Mouse (Mus musculus): ENCODE results near the gene C5ar1. TPM values are rescaled to one million over a fixed set of nuclear protein-coding genes. Genes with fewer than 3 reads are reported as not detected.

Gene C5ar1
- total RNA-seq (2023; ENCODE audit: inconsistent age): 0.21 to 0.61 TPM in 2 of 4 replicates, not detected in the others

GRCm38 (mm10) chr7:16259110-16259590 is at the start of gene C5ar1:
Gene C5ar1, minus strand, starts transcription at chr7:16259540.

GRCm38 (mm10) chr7:16308093-16308492 is 48.8 kb upstream of the C5ar1 start, which contains the start of gene Bbc3:
Gene Bbc3, plus strand, starts transcription at chr7:16308393.

GRCm38 (mm10) chr7:16286026-16286961 is 27.0 kb upstream of the C5ar1 start, which contains the start of gene Ccdc9:
Gene Ccdc9, minus strand, starts transcription at chr7:16286795.

GRCm38 (mm10) chr7:16273081-16273765 is 13.9 kb upstream of the C5ar1 start, which contains the start of gene Inafm1:
Gene Inafm1, minus strand, starts transcription at chr7:16273617.

GRCm38 (mm10) chr7:16244067-16244466 is 15.3 kb downstream of the C5ar1 start, which contains the start of gene C5ar2:
Gene C5ar2, minus strand, starts transcription at chr7:16244154.

GRCm38 (mm10) chr7:16221582-16222272 is 37.6 kb downstream of the C5ar1 start, which contains the start of gene Dhx34:
Gene Dhx34, minus strand, starts transcription at chr7:16222037.

Other genes with a start within 250 kb of the C5ar1 start
- gene Bicra, start 211.6 kb downstream of the C5ar1 start, total RNA-seq (2023; ENCODE audit: inconsistent age): 64.3 to 76.7 TPM (median 74.5 TPM) in 4 replicates
- not detected in 4 replicates for gene Zfp541, start 197.7 kb downstream of the C5ar1 start, total RNA-seq (2023; ENCODE audit: inconsistent age)
- 339 to 371 TPM (median 351 TPM) in 4 replicates for gene Napa, start 161.1 kb downstream of the C5ar1 start, total RNA-seq (2023; ENCODE audit: inconsistent age)
- 43.1 to 52.7 TPM (median 45.8 TPM) in 4 replicates for gene Kptn, start 139.6 kb downstream of the C5ar1 start, total RNA-seq (2023; ENCODE audit: inconsistent age)
- gene Slc8a2, start 129.7 kb downstream of the C5ar1 start, total RNA-seq (2023; ENCODE audit: inconsistent age): 0.19 to 0.29 TPM (median 0.27 TPM) in 4 replicates
- 13.3 to 26.7 TPM (median 15.8 TPM) in 4 replicates for gene Meis3, start 84.5 kb downstream of the C5ar1 start, total RNA-seq (2023; ENCODE audit: inconsistent age)
- 49.4 to 58.7 TPM (median 53.0 TPM) in 4 replicates for gene Dhx34, start 37.5 kb downstream of the C5ar1 start, total RNA-seq (2023; ENCODE audit: inconsistent age)
- gene C5ar2, start 15.4 kb downstream of the C5ar1 start, total RNA-seq (2023; ENCODE audit: inconsistent age): 1.2 to 2.4 TPM (median 1.6 TPM) in 4 replicates
- 32.4 to 35.4 TPM (median 33.6 TPM) in 4 replicates for gene Inafm1, start 14.1 kb upstream of the C5ar1 start, total RNA-seq (2023; ENCODE audit: inconsistent age)
- gene Ccdc9, start 27.3 kb upstream of the C5ar1 start, total RNA-seq (2023; ENCODE audit: inconsistent age): 410 to 440 TPM (median 416 TPM) in 4 replicates
- gene Bbc3, start 48.9 kb upstream of the C5ar1 start, total RNA-seq (2023; ENCODE audit: inconsistent age): 8.4 to 14.5 TPM (median 9.7 TPM) in 4 replicates
- gene Sae1, start 128.3 kb upstream of the C5ar1 start, total RNA-seq (2023; ENCODE audit: inconsistent age): 53.5 to 64.8 TPM (median 58.8 TPM) in 4 replicates
- 96.6 to 117 TPM (median 100 TPM) in 4 replicates for gene Zc3h4, start 141.4 kb upstream of the C5ar1 start, total RNA-seq (2023; ENCODE audit: inconsistent age)
- gene Tmem160, start 193.2 kb upstream of the C5ar1 start, total RNA-seq (2023; ENCODE audit: inconsistent age): 35.9 to 42.6 TPM (median 37.4 TPM) in 4 replicates
- not detected in 4 replicates for gene Npas1, start 218.2 kb upstream of the C5ar1 start, total RNA-seq (2023; ENCODE audit: inconsistent age)